Mouse (Mus musculus) limb, embryonic 13.5 days (tissue): ENCODE results near the gene Tmem256. TPM values are rescaled to one million over a fixed set of nuclear protein-coding genes. Genes with fewer than 3 reads are reported as not detected.
"Not testable (repeated sequence)": the region's sequence is repeated elsewhere in the genome, so short reads cannot be mapped to it uniquely, and the experiment has no call there.

Source experiments
- ATAC-seq: fragments of 200-750 bp; cut with Nextera tagmentation; 2 replicates; pipeline ENCODE4 v1.8.0; 2017; ENCODE audit warnings: low read depth, moderate number of reproducible peaks, moderate TSS enrichment; ENCODE audit not compliant: low FRiP score
- H3K27ac ChIP-seq: fragments of 300-500 bp; sonication (generic); 2 replicates; pipeline ENCODE4 v1.5.1; 2015; ENCODE audit warnings: inconsistent platforms, mild to moderate bottlenecking, moderate library complexity
- H3K27me3 ChIP-seq: fragments of 300-500 bp; sonication (generic); 2 replicates; pipeline ENCODE4 v1.6.1; 2015; ENCODE audit warnings: mild to moderate bottlenecking, inconsistent platforms
- H3K36me3 ChIP-seq: fragments of 300-500 bp; sonication (generic); 2 replicates; pipeline ENCODE4 v1.6.1; 2015; ENCODE audit warnings: inconsistent platforms, mild to moderate bottlenecking, moderate library complexity
- H3K4me1 ChIP-seq: fragments of 300-500 bp; sonication (generic); 2 replicates; pipeline ENCODE4 v1.6.1; 2015; ENCODE audit warnings: inconsistent platforms
- H3K4me2 ChIP-seq: fragments of 300-500 bp; sonication (generic); replicated peaks from 2 replicates; pipeline ENCODE4 v1.6.1; 2015; ENCODE audit warnings: inconsistent platforms, mild to moderate bottlenecking, moderate library complexity
- H3K4me3 ChIP-seq: fragments of 300-500 bp; sonication (generic); 2 replicates; pipeline ENCODE4 v1.5.1; 2015; ENCODE audit warnings: moderate library complexity, mild to moderate bottlenecking, inconsistent platforms
- H3K9ac ChIP-seq: fragments of 300-500 bp; sonication (generic); 2 replicates; pipeline ENCODE4 v1.6.1; 2015; ENCODE audit warnings: mild to moderate bottlenecking, inconsistent platforms
- H3K9me3 ChIP-seq: fragments of 300-500 bp; sonication (generic); 2 replicates; pipeline ENCODE4 v1.6.1; 2016; ENCODE audit warnings: inconsistent platforms
- WGBS: fragments of 180-500 bp; shearing (Covaris S2); methylation state at CpG from one replicate; pipeline ENCODE4 v1.1.7; 2015; 5-methylcytosine and 5-hydroxymethylcytosine counted together
- polyA plus RNA-seq: library from polyadenylated mRNA; unstranded; fragments of >200 nt; fragmentation: Nextera tagmentation; extraction: Ambion mirVana; gene quantifications from 2 replicates; pipeline ENCODE4 v1.2.1, GENCODE M21; 2015

Gene Tmem256
- polyA plus RNA-seq, 1 experiment from 2014 or later = 376 TPM

DNA sequence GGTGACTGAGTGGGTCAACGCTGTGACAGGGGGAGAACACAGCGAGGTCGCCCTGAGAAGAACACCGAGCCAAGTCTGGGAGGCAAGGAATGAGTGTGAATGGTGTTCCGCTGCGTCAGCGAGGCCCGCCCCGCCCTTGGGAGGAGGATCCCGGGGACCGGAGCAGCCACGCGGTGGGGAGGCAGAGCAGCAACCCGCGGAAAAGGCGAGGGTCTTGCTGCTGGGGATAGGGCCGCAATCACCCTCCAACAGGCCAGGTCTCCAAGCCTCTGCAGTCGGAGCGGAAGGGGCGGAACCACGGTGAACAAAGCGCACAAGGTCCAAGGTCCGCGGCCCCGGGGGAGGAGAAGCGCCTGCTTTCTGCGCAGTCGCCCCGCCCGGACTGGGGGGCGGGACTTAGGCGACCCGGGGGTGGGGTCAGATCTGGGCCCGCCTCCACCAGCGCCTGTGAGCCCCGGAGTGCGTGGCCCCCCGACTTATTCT lies 7.9 kb downstream of the Tmem256 start, which contains the start of gene Plscr3:
TSS of gene Plscr3 (plus strand) at position 179 of the 483 bp plus-strand sequence.
- H3K36me3 ChIP-seq = peaks cover 37% of the 10 kb centered on the region
- peak within 1 kb of the TSS; percentile 90 for H3K9ac ChIP-seq
- peak within 1 kb of the TSS; percentile 93 for H3K4me2 ChIP-seq
- peak; percentile 93 for ATAC-seq
- H3K9me3 ChIP-seq = no peaks in the 10 kb centered on the region
- H3K4me3 ChIP-seq = peak within 1 kb of the TSS; percentile 79
- 0% methylated on average over 35 of the region's 38 CpGs for WGBS
- H3K4me1 ChIP-seq = peaks cover 31% of the 10 kb centered on the region
- no peaks in the 10 kb centered on the region for H3K27me3 ChIP-seq
- H3K27ac ChIP-seq = peak within 1 kb of the TSS; percentile 96

DNA sequence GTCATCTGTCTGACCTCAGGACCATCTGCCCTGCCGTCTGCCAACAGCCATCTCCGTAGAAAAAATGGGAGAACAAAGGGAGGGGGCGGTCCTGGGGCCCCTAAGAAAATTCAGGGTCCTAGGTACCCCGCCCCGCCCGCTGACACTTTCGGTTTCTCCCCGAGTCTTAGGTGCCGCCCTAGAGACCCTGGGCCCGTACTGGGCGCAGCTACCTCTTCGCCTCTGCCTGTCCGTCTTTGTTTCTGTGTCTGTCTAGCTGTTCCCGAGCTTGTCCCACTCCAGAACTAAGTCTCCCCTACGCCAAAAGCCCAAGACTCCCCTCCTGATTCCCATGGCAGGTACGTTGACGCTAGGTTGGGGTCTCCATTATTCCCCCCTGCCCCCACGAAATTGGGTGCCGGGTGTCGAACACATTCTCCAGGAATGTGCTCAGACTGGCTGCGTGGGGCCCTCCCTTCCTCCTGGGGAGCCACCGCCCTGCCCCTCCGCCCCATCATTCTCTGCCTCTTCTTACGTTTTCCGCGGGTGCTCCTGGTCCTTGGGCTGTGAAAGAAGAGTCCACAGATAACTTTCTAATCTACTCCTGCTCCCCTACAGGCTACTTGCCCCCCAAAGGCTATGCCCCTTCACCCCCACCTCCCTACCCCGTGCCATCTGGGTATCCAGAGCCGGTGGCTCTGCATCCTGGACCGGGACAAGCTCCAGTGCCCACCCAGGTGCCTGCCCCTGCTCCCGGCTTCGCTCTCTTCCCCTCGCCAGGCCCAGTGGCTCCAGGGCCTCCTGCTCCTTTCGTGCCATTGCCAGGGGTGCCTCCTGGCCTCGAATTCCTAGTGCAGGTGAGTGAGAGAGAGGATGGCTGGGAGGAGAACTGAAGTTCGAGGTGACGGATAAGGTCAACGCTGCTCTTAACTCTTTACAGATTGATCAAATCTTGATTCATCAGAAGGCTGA lies 8.7 kb downstream of the Tmem256 start:
- Histone ChIP-seq H3K9me3 (no peaks in the 10 kb centered on the region), H3K27ac (peak overlapping the region; percentile 96), H3K4me1 (peaks cover 31% of the 10 kb centered on the region), H3K27me3 (no peaks in the 10 kb centered on the region), H3K4me3 (peak overlapping the region; percentile 79), H3K9ac (peak overlapping the region; percentile 90), H3K36me3 (peaks cover 44% of the 10 kb centered on the region), H3K4me2 (peak overlapping the region; percentile 93)
- WGBS = 12% methylated on average over 36 of the region's 37 CpGs
- peak; percentile 41 for ATAC-seq

DNA sequence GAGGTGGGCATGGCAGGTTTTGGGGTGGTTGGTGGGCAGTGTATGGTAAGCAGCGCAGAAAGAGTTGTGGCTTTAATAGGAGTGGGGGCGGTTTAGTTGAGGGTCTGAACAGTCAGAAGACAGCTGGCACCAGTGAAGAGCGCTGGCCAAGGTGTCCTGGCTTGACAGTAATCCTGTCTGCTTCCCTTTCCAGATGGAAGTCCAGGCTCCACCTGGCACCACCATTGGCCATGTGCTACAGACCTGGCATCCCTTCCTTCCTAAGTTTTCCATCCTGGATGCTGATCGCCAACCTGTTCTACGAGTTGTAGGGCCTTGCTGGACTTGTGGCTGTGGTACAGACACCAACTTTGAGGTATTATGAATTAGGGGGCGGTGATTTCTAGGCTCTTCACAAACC lies 9.7 kb downstream of the Tmem256 start:
- Histone ChIP-seq H3K9ac (peak overlapping the region; percentile 90), H3K4me1 (peaks cover 33% of the 10 kb centered on the region), H3K9me3 (no peaks in the 10 kb centered on the region), H3K4me3 (peak overlapping the region; percentile 79), H3K36me3 (peaks cover 49% of the 10 kb centered on the region), H3K4me2 (peak overlapping the region; percentile 93), H3K27ac (no peak overlapping the region), H3K27me3 (no peaks in the 10 kb centered on the region)
- 96% methylated on average over 6 of the region's 6 CpGs for WGBS
- ATAC-seq = no peak

- no peak overlapping the region for H3K4me3 ChIP-seq
- H3K9ac ChIP-seq = no peak overlapping the region
- no peak for ATAC-seq
- H3K4me1 ChIP-seq = peaks cover 35% of the 10 kb centered on the region
- H3K36me3 ChIP-seq = peaks cover 49% of the 10 kb centered on the region
- WGBS = 89% methylated on average over 9 of the region's 9 CpGs
- H3K27me3 ChIP-seq = no peaks in the 10 kb centered on the region
- no peak overlapping the region for H3K4me2 ChIP-seq
- no peak overlapping the region for H3K27ac ChIP-seq
- no peaks in the 10 kb centered on the region for H3K9me3 ChIP-seq
These were observed 10.8 kb downstream of the Tmem256 start for GRCm38 (mm10) chr11:69849128-69849527.

DNA sequence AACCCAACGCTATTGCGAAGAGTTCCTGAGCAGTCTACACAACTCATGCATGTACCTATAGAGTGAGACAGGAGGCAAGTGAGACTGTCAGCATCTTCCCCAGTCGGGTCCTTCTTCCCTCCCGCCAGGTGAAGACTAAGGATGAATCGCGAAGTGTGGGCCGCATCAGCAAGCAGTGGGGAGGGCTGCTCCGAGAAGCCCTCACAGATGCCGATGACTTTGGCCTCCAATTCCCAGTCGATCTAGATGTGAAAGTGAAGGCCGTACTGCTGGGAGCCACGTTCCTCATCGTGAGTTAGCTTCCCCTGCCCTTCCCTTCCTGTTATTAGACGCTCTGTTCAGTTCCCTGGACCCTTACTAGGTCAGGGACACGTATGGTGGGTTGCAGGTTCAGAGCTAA lies 11.6 kb downstream of the Tmem256 start:
- H3K36me3 ChIP-seq = peaks cover 49% of the 10 kb centered on the region
- no peak overlapping the region for H3K27ac ChIP-seq
- H3K4me3 ChIP-seq = no peak overlapping the region
- H3K9me3 ChIP-seq = no peaks in the 10 kb centered on the region
- H3K4me2 ChIP-seq = no peak overlapping the region
- no peak for ATAC-seq
- WGBS = 93% methylated on average over 15 of the region's 15 CpGs
- H3K27me3 ChIP-seq = no peaks in the 10 kb centered on the region
- H3K4me1 ChIP-seq = peaks cover 35% of the 10 kb centered on the region
- no peak overlapping the region for H3K9ac ChIP-seq

DNA sequence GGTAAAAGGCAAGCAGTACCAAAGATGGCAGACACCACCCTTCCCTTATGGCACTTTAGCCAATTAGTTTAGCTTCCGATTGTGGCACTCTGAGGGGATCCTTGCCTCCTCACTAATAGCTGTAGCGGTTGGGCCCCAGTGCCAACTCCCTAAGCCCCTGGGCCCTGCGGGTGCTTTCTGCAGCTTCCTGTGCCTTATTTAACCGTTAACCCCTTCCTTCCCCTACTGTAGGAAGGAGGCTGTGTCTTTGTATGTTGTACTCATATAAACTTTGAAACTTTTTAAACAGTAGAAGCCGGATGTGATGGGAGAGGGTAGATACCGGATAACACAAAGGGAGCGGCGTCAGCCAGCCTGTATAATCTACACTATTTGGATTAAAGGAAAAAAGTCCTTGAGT lies 12.4 kb downstream of the Tmem256 start:
- H3K36me3 ChIP-seq = peaks cover 49% of the 10 kb centered on the region
- 68% methylated on average over 8 of the region's 8 CpGs for WGBS

GRCm38 (mm10) chr11:69853994-69854393 lies 15.7 kb downstream of the Tmem256 start:
- peaks cover 29% of the 10 kb centered on the region for H3K4me1 ChIP-seq
- peaks cover 28% of the 10 kb centered on the region for H3K27me3 ChIP-seq
- H3K9ac ChIP-seq = no peak overlapping the region
- no peak overlapping the region for H3K4me3 ChIP-seq
- H3K27ac ChIP-seq = no peak overlapping the region; the same call in 1 of the 2 replicates
- no peak for ATAC-seq
- WGBS = 66% methylated on average over 7 of the region's 7 CpGs
- no peaks in the 10 kb centered on the region for H3K9me3 ChIP-seq
- H3K36me3 ChIP-seq = peaks cover 35% of the 10 kb centered on the region
- no peak overlapping the region for H3K4me2 ChIP-seq

More for the DNA sequence above, 12.4 kb downstream of the Tmem256 start:
- Histone ChIP-seq H3K4me1 (peaks cover 35% of the 10 kb centered on the region), H3K27me3 (no peaks in the 10 kb centered on the region), H3K4me2 (no peak overlapping the region), H3K9me3 (no peaks in the 10 kb centered on the region), H3K27ac (no peak overlapping the region), H3K4me3 (peak overlapping the region; percentile 1; the same call in 1 of the 2 replicates), H3K9ac (no peak overlapping the region)
- ATAC-seq = no peak

GRCm38 (mm10) chr11:69854680-69855079 lies 16.4 kb downstream of the Tmem256 start:
- WGBS = 77% methylated on average over 10 of the region's 10 CpGs
- ATAC-seq = no peak
- no peak overlapping the region for H3K4me3 ChIP-seq
- H3K4me1 ChIP-seq = peaks cover 29% of the 10 kb centered on the region
- peaks cover 28% of the 10 kb centered on the region for H3K36me3 ChIP-seq
- no peaks in the 10 kb centered on the region for H3K9me3 ChIP-seq
- H3K27ac ChIP-seq = no peak overlapping the region; the same call in 1 of the 2 replicates
- no peak overlapping the region for H3K9ac ChIP-seq
- no peak overlapping the region for H3K4me2 ChIP-seq
- peaks cover 34% of the 10 kb centered on the region for H3K27me3 ChIP-seq

- Histone ChIP-seq H3K4me3 (no peak overlapping the region), H3K9ac (no peak overlapping the region), H3K27ac (no peak overlapping the region), H3K27me3 (peaks cover 41% of the 10 kb centered on the region), H3K4me1 (peaks cover 23% of the 10 kb centered on the region), H3K36me3 (peaks cover 21% of the 10 kb centered on the region), H3K9me3 (no peaks in the 10 kb centered on the region), H3K4me2 (peak overlapping the region; percentile 15; the same call in 1 of the 2 replicates)
- 20% methylated on average over 16 of the region's 16 CpGs for WGBS
- no peak; the same call in 1 of the 2 replicates for ATAC-seq
These were observed 17.0 kb downstream of the Tmem256 start for GRCm38 (mm10) chr11:69855347-69855746.

GRCm38 (mm10) chr11:69858113-69858998 lies 20.0 kb downstream of the Tmem256 start, which contains the start of gene Tnk1:
TSS of gene Tnk1 (minus strand) at chr11:69858730.
- Histone ChIP-seq H3K27me3 (peaks cover 44% of the 10 kb centered on the region), H3K4me2 (peak within 1 kb of the TSS; percentile 25; the same call in 1 of the 2 replicates), H3K4me3 (peak within 1 kb of the TSS; percentile 17), H3K9ac (0 out of 2 replicates have a peak within 1 kb of the TSS, but pooled peaks have one; percentile 19), H3K36me3 (no peaks in the 10 kb centered on the region), H3K9me3 (no peaks in the 10 kb centered on the region), H3K4me1 (peaks cover 15% of the 10 kb centered on the region; the same call in 1 of the 2 replicates), H3K27ac (no peak within 1 kb of the TSS)
- 19% methylated on average over 30 of the region's 30 CpGs for WGBS
- no peak for ATAC-seq

DNA sequence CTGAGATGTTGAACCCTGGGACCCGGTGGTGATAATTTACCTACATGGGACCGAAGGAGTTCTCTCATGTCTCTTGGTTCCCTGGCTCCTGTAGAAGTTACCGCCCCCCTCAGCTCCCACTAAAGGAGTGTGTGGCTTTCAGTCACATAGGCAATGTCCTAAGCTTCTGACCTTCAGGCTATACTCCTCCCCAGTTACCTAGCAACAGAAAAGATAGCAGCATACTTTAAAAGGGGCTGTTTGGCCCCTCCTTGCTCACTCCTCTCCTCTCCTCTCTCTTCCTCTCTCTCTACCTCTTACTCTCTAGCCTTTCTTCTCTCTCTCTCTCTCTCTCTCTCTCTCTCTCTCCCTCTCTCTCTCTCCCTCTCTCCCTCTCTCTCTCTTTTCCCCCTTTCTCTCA lies 25.4 kb downstream of the Tmem256 start:
- 80% methylated on average over 3 of the region's 3 CpGs for WGBS
- H3K27ac ChIP-seq, H3K9ac ChIP-seq, H3K4me1 ChIP-seq, H3K4me3 ChIP-seq, H3K9me3 ChIP-seq, H3K36me3 ChIP-seq, H3K4me2 ChIP-seq, ATAC-seq: not testable (repeated sequence)
- H3K27me3 ChIP-seq = peaks cover 27% of the 10 kb centered on the region
